Mouse (Mus musculus): ENCODE measurements at regions not wholly inside any gene's neighbourhood (a gene's known extent, or its start where the extent isn't known, plus 50 kb on each side); places are given as distances from the start of the nearest gene placed in this dataset.

DNA sequence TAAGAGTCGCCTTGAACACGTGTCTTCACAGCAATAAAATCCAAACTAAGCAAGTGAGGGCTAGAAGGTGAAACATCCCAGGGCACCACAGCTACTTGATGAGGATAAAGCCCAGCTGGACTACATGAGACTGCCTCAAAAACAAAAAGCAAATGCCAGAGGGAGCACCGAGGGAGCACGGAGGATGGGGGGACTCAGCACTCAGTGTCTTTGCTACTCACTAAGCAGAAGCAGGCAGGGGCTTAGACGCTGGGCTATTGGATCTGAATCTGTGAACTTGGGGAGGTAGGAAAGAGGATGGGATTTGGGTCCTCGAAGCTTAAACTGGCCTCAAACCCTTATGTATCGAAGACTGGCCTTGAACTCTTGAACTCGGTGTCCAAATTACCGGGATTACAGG, 167.0 kb upstream of the Foxn2 start:
- WGBS = 90% methylated on average over 9 of the region's 9 CpGs
- Histone ChIP-seq H3K4me3 (ENCODE audit: insufficient read depth, low read depth, low read length) (no peak overlapping the region), H3K4me1 (ENCODE audit: control insufficient read depth, insufficient read depth, low read length) (peaks cover 8% of the 10 kb centered on the region; the same call in 1 of the 2 replicates), H3K27ac (ENCODE audit: insufficient read depth, low read depth, low read length) (peak overlapping the region; percentile 68)
- no peak for TF ChIP-seq CTCF (IDR thresholded peaks at IDR 0.05; ENCODE audit: insufficient read depth, low read depth, low read length)
- TF ChIP-seq POLR2A (IDR thresholded peaks at IDR 0.05; ENCODE audit: insufficient read depth, low read depth, low read length) = no peak

DNA sequence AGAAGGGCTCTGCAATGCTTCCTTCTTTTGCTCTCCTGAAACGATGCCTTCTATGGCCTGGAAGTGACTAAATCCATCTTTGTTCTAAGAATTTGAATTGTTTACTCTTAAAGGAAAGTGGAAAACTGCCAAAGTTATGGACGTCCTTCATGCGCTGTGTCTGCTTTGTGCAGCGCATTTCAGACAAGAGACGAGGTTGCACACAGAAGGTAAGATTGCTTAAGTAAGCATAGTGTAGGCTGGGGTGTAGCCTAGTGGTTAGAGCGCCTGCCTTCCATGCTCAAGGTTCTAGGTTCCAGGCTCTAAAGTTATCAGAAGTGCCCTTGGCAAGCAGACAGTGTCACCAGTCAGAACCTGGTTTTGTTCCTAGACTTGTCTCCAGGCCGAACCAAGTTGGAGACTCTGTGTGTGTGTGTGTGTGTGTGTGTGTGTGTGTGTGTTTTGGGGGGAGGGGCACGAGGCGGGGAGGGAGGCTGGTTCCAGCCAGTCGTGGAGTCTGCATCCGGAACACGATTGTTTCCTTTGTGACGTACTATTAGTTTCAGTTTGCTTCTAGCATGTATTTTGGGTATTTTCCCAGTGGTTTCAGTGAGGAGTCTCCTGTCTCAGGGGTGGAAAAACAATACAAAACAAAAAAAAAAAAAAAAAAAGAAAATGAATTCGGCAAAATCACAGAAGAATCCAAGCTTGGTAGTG, 166.4 kb upstream of the Foxn2 start:
- WGBS = 28% methylated on average over 14 of the region's 14 CpGs
- Histone ChIP-seq H3K4me1 (ENCODE audit: control insufficient read depth, insufficient read depth, low read length) (peaks cover 8% of the 10 kb centered on the region; the same call in 1 of the 2 replicates), H3K27ac (ENCODE audit: insufficient read depth, low read depth, low read length) (peak overlapping the region; percentile 68), H3K4me3 (ENCODE audit: insufficient read depth, low read depth, low read length) (peak overlapping the region; percentile 12)
- no peak for TF ChIP-seq POLR2A (IDR thresholded peaks at IDR 0.05; ENCODE audit: insufficient read depth, low read depth, low read length)
- no peak for TF ChIP-seq CTCF (IDR thresholded peaks at IDR 0.05; ENCODE audit: insufficient read depth, low read depth, low read length)

DNA sequence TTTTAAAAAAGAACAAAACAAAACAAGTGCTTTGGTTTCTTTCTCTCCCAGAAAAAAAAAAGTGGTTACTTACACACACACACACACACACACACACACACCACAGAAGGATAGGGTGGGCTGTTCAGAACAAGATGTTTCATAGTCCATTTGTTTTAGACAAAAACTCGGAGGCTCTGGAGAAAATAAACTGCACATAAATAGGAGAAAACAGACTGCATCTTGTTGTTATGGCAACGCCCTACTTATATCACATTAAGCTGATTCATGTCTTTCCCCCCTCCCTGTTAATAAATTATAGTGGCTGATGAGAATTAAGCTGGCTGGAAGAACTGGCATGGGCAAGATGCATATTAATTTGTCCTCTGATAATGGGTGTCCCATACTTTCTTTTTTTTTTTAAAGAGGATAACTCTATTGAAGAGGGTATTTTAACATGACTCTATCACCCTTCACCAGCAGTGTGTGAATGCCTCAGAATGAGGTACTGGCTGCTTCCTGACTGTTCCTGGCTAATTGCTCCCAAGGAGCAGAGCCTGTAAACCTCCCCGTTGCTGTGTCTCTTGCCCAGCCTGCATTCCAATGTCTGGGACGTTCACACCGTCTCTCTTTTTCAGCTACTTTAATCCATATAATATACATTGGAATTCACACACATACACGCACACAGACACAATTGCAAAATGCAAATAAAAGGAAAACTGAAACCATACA, 165.6 kb upstream of the Foxn2 start:
- Histone ChIP-seq H3K4me3 (ENCODE audit: insufficient read depth, low read depth, low read length) (no peak overlapping the region), H3K4me1 (ENCODE audit: control insufficient read depth, insufficient read depth, low read length) (peaks cover 8% of the 10 kb centered on the region; the same call in 1 of the 2 replicates), H3K27ac (ENCODE audit: insufficient read depth, low read depth, low read length) (peak overlapping the region; percentile 68)
- TF ChIP-seq CTCF (IDR thresholded peaks at IDR 0.05; ENCODE audit: insufficient read depth, low read depth, low read length) (no peak), POLR2A (IDR thresholded peaks at IDR 0.05; ENCODE audit: insufficient read depth, low read depth, low read length) (no peak)
- 15% methylated on average over 6 of the region's 6 CpGs for WGBS

DNA sequence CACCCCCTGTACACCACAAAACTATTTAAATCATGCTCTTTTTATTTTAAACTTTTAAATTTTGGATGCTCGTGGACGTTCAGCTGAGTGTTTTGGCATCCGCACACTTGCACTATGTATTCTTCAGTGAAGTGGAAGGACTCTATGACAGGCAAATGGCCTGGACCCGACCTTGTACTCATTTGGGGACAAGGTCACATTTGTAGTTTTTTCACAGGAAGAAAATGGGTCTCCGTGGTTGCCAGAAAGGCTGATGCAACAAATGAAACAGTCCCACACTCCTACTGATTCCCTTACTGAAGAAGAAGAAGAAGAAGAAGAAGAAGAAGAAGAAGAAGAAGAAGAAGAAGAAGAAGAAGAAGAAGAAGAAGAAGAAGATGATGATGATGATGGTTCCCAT, 160.9 kb upstream of the Foxn2 start:
- Histone ChIP-seq H3K4me1 (ENCODE audit: control insufficient read depth, insufficient read depth, low read length) (peaks cover 4% of the 10 kb centered on the region; the same call in 1 of the 2 replicates), H3K4me3 (ENCODE audit: insufficient read depth, low read depth, low read length) (no peak overlapping the region), H3K27ac (ENCODE audit: insufficient read depth, low read depth, low read length) (no peak overlapping the region)
- 72% methylated on average over 5 of the region's 5 CpGs for WGBS
- TF ChIP-seq CTCF (IDR thresholded peaks at IDR 0.05; ENCODE audit: insufficient read depth, low read depth, low read length) (no peak), POLR2A (IDR thresholded peaks at IDR 0.05; ENCODE audit: insufficient read depth, low read depth, low read length) (no peak)

DNA sequence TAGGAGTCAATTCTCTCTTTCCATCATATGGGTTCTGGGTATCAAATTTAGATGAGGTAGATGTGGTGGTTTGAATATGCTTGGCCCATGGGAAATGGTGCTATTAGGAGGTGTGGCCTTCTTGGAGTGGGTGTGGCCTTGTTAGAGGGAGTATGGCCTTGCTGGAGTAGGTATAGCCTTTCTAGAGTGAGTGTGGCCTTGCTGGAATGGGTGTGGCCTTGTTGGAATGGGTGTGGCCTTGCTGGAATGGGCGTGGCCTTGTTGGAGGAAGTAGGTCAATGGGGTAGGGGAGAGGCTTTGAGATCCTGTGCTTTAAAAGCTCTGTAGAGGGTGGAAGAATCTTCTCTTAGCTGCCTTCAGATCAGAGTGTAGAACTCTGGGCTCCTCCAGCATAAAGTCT, 157.8 kb upstream of the Foxn2 start:
- no peak overlapping the region for H3K27ac ChIP-seq (ENCODE audit: insufficient read depth, low read depth, low read length)
- TF ChIP-seq POLR2A (IDR thresholded peaks at IDR 0.05; ENCODE audit: insufficient read depth, low read depth, low read length) = no peak
- no peak for TF ChIP-seq CTCF (IDR thresholded peaks at IDR 0.05; ENCODE audit: insufficient read depth, low read depth, low read length)
- no peak overlapping the region for H3K4me3 ChIP-seq (ENCODE audit: insufficient read depth, low read depth, low read length)
- no peaks in the 10 kb centered on the region for H3K4me1 ChIP-seq (ENCODE audit: control insufficient read depth, insufficient read depth, low read length)
- 71% methylated on average over 1 of the region's 1 CpGs for whole genome bisulfite sequencing

DNA sequence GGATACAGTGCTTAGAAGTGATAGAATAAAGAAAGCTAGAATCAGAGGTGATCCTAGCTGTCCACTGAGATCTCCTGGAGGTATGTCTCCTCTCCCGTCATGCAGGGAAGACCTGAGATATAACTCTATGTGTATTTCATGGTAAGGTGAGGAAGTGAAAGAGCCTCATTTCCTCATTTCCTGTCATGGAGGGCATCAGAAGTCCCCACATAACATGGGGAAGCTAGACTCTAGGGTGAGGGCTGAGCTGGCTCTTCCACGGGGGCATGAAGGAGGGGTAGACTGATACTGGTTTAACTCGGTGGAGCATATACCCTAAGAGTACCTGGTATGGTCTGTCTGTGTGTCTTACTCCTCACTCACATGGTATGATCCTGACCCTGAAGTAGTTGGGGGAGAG, 156.0 kb upstream of the Foxn2 start:
- WGBS = 92% methylated on average over 3 of the region's 3 CpGs
- no peak overlapping the region for H3K27ac ChIP-seq (ENCODE audit: insufficient read depth, low read depth, low read length)
- H3K4me1 ChIP-seq (ENCODE audit: control insufficient read depth, insufficient read depth, low read length) = no peaks in the 10 kb centered on the region
- H3K4me3 ChIP-seq (ENCODE audit: insufficient read depth, low read depth, low read length) = no peak overlapping the region
- no peak for TF ChIP-seq POLR2A (IDR thresholded peaks at IDR 0.05; ENCODE audit: insufficient read depth, low read depth, low read length)
- TF ChIP-seq CTCF (IDR thresholded peaks at IDR 0.05; ENCODE audit: insufficient read depth, low read depth, low read length) = no peak

DNA sequence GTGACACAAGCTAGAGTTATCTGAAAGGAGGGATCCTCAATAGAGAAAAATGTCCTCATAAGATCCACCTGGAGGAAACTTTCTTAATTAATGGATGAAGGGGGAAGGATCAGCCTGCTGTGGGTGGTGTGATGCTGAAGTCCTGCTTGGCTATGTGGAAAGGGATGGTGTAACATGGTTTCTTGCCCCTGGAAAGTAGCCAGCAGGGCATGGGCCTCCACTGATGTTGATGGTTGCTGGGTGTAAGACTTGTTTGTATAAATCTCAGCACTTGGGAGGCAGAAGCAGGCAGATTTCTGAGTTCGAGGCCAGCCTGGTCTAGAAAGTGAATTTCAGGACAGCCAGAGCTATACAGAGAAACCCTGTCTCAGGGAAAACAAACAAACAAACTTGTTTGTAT, 152.7 kb upstream of the Foxn2 start:
- TF ChIP-seq CTCF (IDR thresholded peaks at IDR 0.05; ENCODE audit: insufficient read depth, low read depth, low read length) (no peak), POLR2A (IDR thresholded peaks at IDR 0.05; ENCODE audit: insufficient read depth, low read depth, low read length) (no peak)
- no peak overlapping the region for H3K4me3 ChIP-seq (ENCODE audit: insufficient read depth, low read depth, low read length)
- 83% methylated on average over 1 of the region's 1 CpGs for WGBS

DNA sequence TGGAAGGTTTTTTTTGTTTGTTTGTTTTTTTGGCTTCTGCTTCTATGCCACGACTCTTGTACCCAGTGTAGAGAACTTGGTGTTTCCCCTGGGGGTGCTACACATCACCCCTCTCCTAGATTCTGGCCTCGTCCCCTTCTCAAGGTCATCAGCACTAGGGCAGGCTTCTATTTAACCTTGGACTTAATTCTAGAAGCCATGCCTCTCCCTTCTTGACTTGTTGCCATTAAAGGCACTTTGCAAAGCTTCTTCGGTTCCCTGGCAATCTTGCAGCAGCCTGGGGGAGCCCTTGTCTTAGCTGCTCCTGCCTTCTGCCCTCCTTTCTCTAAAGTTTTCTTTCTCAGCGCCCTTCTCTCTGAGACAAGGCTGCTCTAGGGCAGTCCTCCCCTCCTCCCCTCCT, 143.0 kb upstream of the Foxn2 start:
- 45% methylated on average over 4 of the region's 4 CpGs for WGBS
- no peak overlapping the region for H3K27ac ChIP-seq (ENCODE audit: insufficient read depth, low read depth, low read length)
- no peak overlapping the region for H3K4me3 ChIP-seq (ENCODE audit: insufficient read depth, low read depth, low read length)
- no peaks in the 10 kb centered on the region for H3K4me1 ChIP-seq (ENCODE audit: control insufficient read depth, insufficient read depth, low read length)
- no peak for TF ChIP-seq CTCF (IDR thresholded peaks at IDR 0.05; ENCODE audit: insufficient read depth, low read depth, low read length)
- TF ChIP-seq POLR2A (IDR thresholded peaks at IDR 0.05; ENCODE audit: insufficient read depth, low read depth, low read length) = no peak

More for the DNA sequence above, 152.7 kb upstream of the Foxn2 start:
- Histone ChIP-seq H3K27ac (ENCODE audit: insufficient read depth, low read depth, low read length) (no peak overlapping the region), H3K4me1 (ENCODE audit: control insufficient read depth, insufficient read depth, low read length) (no peaks in the 10 kb centered on the region)

DNA sequence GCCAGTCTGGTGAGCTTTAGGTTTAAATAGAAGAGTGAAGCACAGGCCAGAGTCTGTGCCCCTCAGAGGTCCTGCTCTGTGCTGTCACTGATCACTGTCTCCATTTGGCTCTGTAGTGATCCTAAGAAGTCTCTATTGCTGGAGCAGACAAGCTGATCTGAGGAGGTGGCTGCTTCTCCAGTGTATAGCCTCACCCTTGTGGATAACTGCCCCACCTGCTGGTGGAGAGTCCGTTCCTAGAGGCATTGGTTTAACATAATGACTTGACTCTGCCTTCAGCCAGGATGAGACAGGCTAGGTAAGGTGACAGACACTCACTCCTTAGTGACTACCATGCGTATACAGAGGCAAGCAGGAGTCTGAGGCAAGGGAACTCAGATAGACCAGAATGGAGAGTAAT, 136.5 kb upstream of the Foxn2 start:
- no peak overlapping the region for H3K4me3 ChIP-seq (ENCODE audit: insufficient read depth, low read depth, low read length)
- no peak for TF ChIP-seq CTCF (IDR thresholded peaks at IDR 0.05; ENCODE audit: insufficient read depth, low read depth, low read length)
- no peak for TF ChIP-seq POLR2A (IDR thresholded peaks at IDR 0.05; ENCODE audit: insufficient read depth, low read depth, low read length)
- no peak overlapping the region for H3K27ac ChIP-seq (ENCODE audit: insufficient read depth, low read depth, low read length)
- no peaks in the 10 kb centered on the region for H3K4me1 ChIP-seq (ENCODE audit: control insufficient read depth, insufficient read depth, low read length)
- WGBS = 68% methylated on average over 2 of the region's 2 CpGs

Measured in olfactory bulb, adult 2 months (tissue).